Comparison of ENCODE assay signal across 26 mouse cellular contexts in the genomic region with DNA sequence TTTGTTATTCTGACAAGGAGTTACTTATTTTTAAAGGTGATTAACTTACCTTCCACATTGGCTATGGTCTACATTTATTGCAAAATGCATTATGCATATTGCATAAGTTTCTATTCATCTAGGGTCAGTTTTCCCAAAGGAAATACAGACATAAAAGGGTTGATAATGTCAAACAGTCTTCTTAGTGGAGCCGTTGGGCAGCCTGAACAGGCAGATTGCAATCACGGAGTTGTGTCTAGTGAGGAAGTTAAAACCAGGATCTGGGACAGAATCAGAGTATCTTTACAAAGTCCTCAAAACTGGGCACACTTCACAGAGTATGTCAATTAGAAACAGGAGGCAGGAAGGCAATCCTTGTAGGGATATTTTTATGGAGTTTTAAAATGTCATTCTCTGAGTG.
"Had no signal": no experiment of that assay in that cellular context is flagged by ENCODE, and none has a peak within 500 bp of the region (broad histone marks: within the 10 kb centered on the region; RNA-seq: fewer than 3 reads in every experiment).

No protein-coding gene starts in this region.

- H3K9ac ChIP-seq: heart, embryonic 13.5 days; heart, embryonic 15.5 days; hindbrain, embryonic 14.5 days; kidney, embryonic 15.5 days; limb, embryonic 12.5 days; liver, embryonic 13.5 days; liver, embryonic 15.5 days had no signal

- H3K4me1 ChIP-seq: heart, embryonic 13.5 days; heart, embryonic 15.5 days; kidney, embryonic 15.5 days; limb, embryonic 10.5 days; limb, embryonic 12.5 days; liver, embryonic 13.5 days; liver, embryonic 15.5 days had no signal

- H3K4me2 ChIP-seq: heart, embryonic 11.5 days; heart, embryonic 13.5 days; heart, embryonic 15.5 days; hindbrain, embryonic 14.5 days; kidney, embryonic 15.5 days; limb, embryonic 12.5 days; liver, embryonic 11.5 days; liver, embryonic 13.5 days; liver, embryonic 15.5 days had no signal

- DNase-seq: gastrocnemius, postnatal 14 days; gastrocnemius, postnatal 36 days; heart, adult 11 months; heart, adult 2 months; heart, postnatal 14 days; heart, postnatal 36 days; kidney, adult 11 months; kidney, adult 2 months; kidney, adult 9 months; kidney, postnatal 14 days; kidney, postnatal 36 days; liver; liver, embryonic 13.5 days had no signal

- H3K4me3 ChIP-seq: heart, adult 2 months; heart, embryonic 13.5 days; heart, embryonic 15.5 days; kidney, embryonic 15.5 days; left cerebral cortex, adult 2 months; limb, embryonic 10.5 days; limb, embryonic 12.5 days; liver, embryonic 13.5 days; liver, embryonic 15.5 days had no signal

- H3K27ac ChIP-seq: heart, adult 2 months; heart, embryonic 13.5 days; heart, embryonic 15.5 days; hindbrain, embryonic 14.5 days; kidney, embryonic 15.5 days; kidney, postnatal 0 days; left cerebral cortex, adult 2 months; limb, embryonic 10.5 days; limb, embryonic 12.5 days; liver, embryonic 13.5 days; liver, embryonic 15.5 days had no signal

- H3K9me3 ChIP-seq: heart, embryonic 13.5 days; heart, embryonic 15.5 days; kidney, embryonic 15.5 days; limb, embryonic 10.5 days; limb, embryonic 12.5 days; liver, embryonic 13.5 days; liver, embryonic 15.5 days had no signal

- ATAC-seq: hindbrain, embryonic 16.5 days; intestine, embryonic 16.5 days had no signal

- H3K36me3 ChIP-seq: heart, embryonic 13.5 days; heart, embryonic 15.5 days; kidney, embryonic 15.5 days; limb, embryonic 10.5 days; limb, embryonic 12.5 days; liver, embryonic 13.5 days; liver, embryonic 15.5 days had no signal

- H3K27me3 ChIP-seq: heart, embryonic 13.5 days; heart, embryonic 15.5 days; kidney, embryonic 15.5 days; limb, embryonic 12.5 days; liver, embryonic 13.5 days; liver, embryonic 15.5 days had no signal
